Comparison of ENCODE assay signal across 8 mouse cellular contexts in the genomic region with DNA sequence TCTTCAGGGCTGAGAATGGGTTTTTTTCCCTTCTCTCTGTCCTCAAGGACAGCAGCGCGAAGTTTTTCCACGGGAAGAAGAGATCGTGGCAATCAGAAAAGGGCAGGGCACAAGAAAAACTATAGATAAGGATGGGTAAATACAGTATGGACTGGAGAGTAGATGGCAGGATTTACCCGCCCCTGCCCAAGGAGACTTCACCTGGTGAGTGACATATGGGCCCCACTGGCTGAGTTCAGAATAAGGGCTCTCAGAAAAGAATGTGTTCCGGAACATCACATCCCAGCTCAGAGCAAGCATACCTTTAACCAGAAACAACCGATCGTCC. TPM values are rescaled to one million over a fixed set of nuclear protein-coding genes. Genes with fewer than 3 reads are reported as not detected.
A peak's percentile ranks its signal among the peaks of the same experiment; 100 is the strongest.
DNase-seq lines count a peak whose midpoint lies in the region; ATAC-seq and TF ChIP-seq lines count a peak whose summit lies in the region.

No protein-coding gene starts in this region.

- ATAC-seq in lung, embryonic 16.5 days (ENCODE audit: low read depth): peak; percentile 18; the same call in 1 of the 2 replicates
- peak; percentile 51 for ATAC-seq in erythroblast, adult 5-6 weeks (replicated peaks; ENCODE audit: low FRiP score, poor library complexity, severe bottlenecking)
- ATAC-seq in limb, embryonic 13.5 days (ENCODE audit: low FRiP score, low read depth): peak; percentile 51; the same call in 1 of the 2 replicates

- H3K4me1 ChIP-seq in lung, embryonic 16.5 days (replicated peaks; ENCODE audit: control insufficient read depth, insufficient read depth, low read length): peaks cover 10% of the 10 kb centered on the region
- H3K4me1 ChIP-seq in limb, embryonic 13.5 days: peaks cover 14% of the 10 kb centered on the region
- H3K4me1 ChIP-seq in small intestine, adult 2 months (ENCODE audit: control insufficient read depth, insufficient read depth, insufficient read length, low read length): peaks cover 2% of the 10 kb centered on the region

- H3K4me2 ChIP-seq in lung, embryonic 16.5 days (ENCODE audit: low read depth, low read length): peak overlapping the region; percentile 77
- peak overlapping the region; percentile 86 for H3K4me2 ChIP-seq in limb, embryonic 13.5 days (replicated peaks)

- no peak; the same call in 1 of the 2 replicates for TF ChIP-seq POLR2A in small intestine, adult 2 months (IDR thresholded peaks at IDR 0.05; ENCODE audit: low read depth, low read length)

- no peak overlapping the region for H3K27ac ChIP-seq in lung, embryonic 16.5 days (ENCODE audit: low read length)
- peak overlapping the region; percentile 65; the same call in 1 of the 2 replicates for H3K27ac ChIP-seq in limb, embryonic 13.5 days
- H3K27ac ChIP-seq in small intestine, adult 2 months (ENCODE audit: insufficient read depth, low read depth, low read length): peak overlapping the region; percentile 47; the same call in 1 of the 2 replicates

- H3K9ac ChIP-seq in lung, embryonic 16.5 days (ENCODE audit: low read length): peak overlapping the region; percentile 81
- H3K9ac ChIP-seq in limb, embryonic 13.5 days: peak overlapping the region; percentile 86

- peak overlapping the region; percentile 60 for H3K4me3 ChIP-seq in lung, embryonic 16.5 days (ENCODE audit: low read length)
- peak overlapping the region; percentile 74 for H3K4me3 ChIP-seq in limb, embryonic 13.5 days
- H3K4me3 ChIP-seq in small intestine, adult 2 months (ENCODE audit: low read depth, low read length): peak overlapping the region; percentile 85

- WGBS in lung, embryonic 16.5 days: 0% methylated on average over 8 of the region's 8 CpGs
- WGBS in limb, embryonic 13.5 days: 3% methylated on average over 8 of the region's 8 CpGs
- WGBS in small intestine, adult 2 months: under 1% methylated on average over 8 of the region's 8 CpGs

- no peaks in the 10 kb centered on the region for H3K9me3 ChIP-seq in lung, embryonic 16.5 days (ENCODE audit: control insufficient read depth, low read length)
- H3K9me3 ChIP-seq in limb, embryonic 13.5 days: no peaks in the 10 kb centered on the region

- no peak for TF ChIP-seq CTCF in small intestine, adult 2 months (IDR thresholded peaks at IDR 0.05; ENCODE audit: extremely low read depth, insufficient read length, insufficient replicate concordance, low read depth, low read length)

- H3K36me3 ChIP-seq in lung, embryonic 16.5 days (ENCODE audit: control insufficient read depth, insufficient read depth, low read length): no peaks in the 10 kb centered on the region
- peaks cover 16% of the 10 kb centered on the region for H3K36me3 ChIP-seq in limb, embryonic 13.5 days
- H3K36me3 ChIP-seq in small intestine, adult 2 months (ENCODE audit: control insufficient read depth, insufficient read depth, low read length): peaks cover 8% of the 10 kb centered on the region

- no peak for DNase-seq in lung, postnatal 36 days
- DNase-seq in layer of hippocampus, adult 18-20 months (ENCODE audit: low spot score in 2 of 2): no peak
- DNase-seq in layer of hippocampus, postnatal 25 days (ENCODE audit: extremely low spot score in 1 of 2, low spot score in 1 of 2): no peak
- no peak for DNase-seq in cerebellum, postnatal 4 days (ENCODE audit: low spot score in 2 of 2)

- no peaks in the 10 kb centered on the region for H3K27me3 ChIP-seq in lung, embryonic 16.5 days (ENCODE audit: control insufficient read depth, insufficient read depth, low read depth, low read length)
- H3K27me3 ChIP-seq in limb, embryonic 13.5 days: no peaks in the 10 kb centered on the region
- no peaks in the 10 kb centered on the region for H3K27me3 ChIP-seq in small intestine, adult 2 months (ENCODE audit: control insufficient read depth, insufficient read depth, low read length)

RNA-seq across cellular contexts. Expression of a gene that starts 0.3 kb away (rescaled TPM):
- polyA plus RNA-seq in lung, embryonic 16.5 days (2015; fragmentation: Nextera tagmentation; extraction: Ambion mirVana): 118 and 121 TPM in 2 replicates
- total RNA-seq in erythroblast, adult 5-6 weeks (2015; ENCODE audit: low replicate concordance): 3.5 and 6.7 TPM in 2 replicates
- 7.6 and 14.5 TPM in 2 replicates for total RNA-seq in erythroblast, adult 5-6 weeks (2017; ENCODE audit: low replicate concordance)
- polyA plus RNA-seq in limb, embryonic 13.5 days (2015; fragmentation: Nextera tagmentation; extraction: Ambion mirVana): 135 and 136 TPM in 2 replicates
- 2.1 and 3.7 TPM in 2 replicates for polyA plus RNA-seq in small intestine, adult 2 months (2012; rRNA removed)
- total RNA-seq in layer of hippocampus, adult 18-20 months (2021): 10 to 100 TPM; 77.4 to 80.8 TPM
- total RNA-seq in layer of hippocampus, postnatal 25 days (2021): 10 to 100 TPM; 73.7 to 86.9 TPM

RNA-seq across cellular contexts. Expression of a gene that starts 21.2 kb away (rescaled TPM):
- not detected in 2 replicates for polyA plus RNA-seq in lung, embryonic 16.5 days (2015; fragmentation: Nextera tagmentation; extraction: Ambion mirVana)
- total RNA-seq in erythroblast, adult 5-6 weeks (2015; ENCODE audit: low replicate concordance): not detected in 2 replicates
- total RNA-seq in erythroblast, adult 5-6 weeks (2017; ENCODE audit: low replicate concordance): not detected in 2 replicates
- not detected in 2 replicates for polyA plus RNA-seq in limb, embryonic 13.5 days (2015; fragmentation: Nextera tagmentation; extraction: Ambion mirVana)
- 0.10 and 0.20 TPM in 2 replicates for polyA plus RNA-seq in small intestine, adult 2 months (2012; rRNA removed)
- total RNA-seq in layer of hippocampus, adult 18-20 months (2021): 1 to 10 TPM in 1 of 2 experiments, under 1 TPM in 1; 0.94 to 1.2 TPM
- total RNA-seq in layer of hippocampus, postnatal 25 days (2021): 1 to 10 TPM in 1 of 2 experiments, under 1 TPM in 1; 0.98 to 2.3 TPM

RNA-seq across cellular contexts. Expression of a gene that starts 52.6 kb away (rescaled TPM):
- polyA plus RNA-seq in lung, embryonic 16.5 days (2015; fragmentation: Nextera tagmentation; extraction: Ambion mirVana): 0.58 and 0.60 TPM in 2 replicates
- total RNA-seq in erythroblast, adult 5-6 weeks (2015; ENCODE audit: low replicate concordance): 45.3 and 71.3 TPM in 2 replicates
- total RNA-seq in erythroblast, adult 5-6 weeks (2017; ENCODE audit: low replicate concordance): 51.8 and 56.7 TPM in 2 replicates
- 2.7 and 2.9 TPM in 2 replicates for polyA plus RNA-seq in limb, embryonic 13.5 days (2015; fragmentation: Nextera tagmentation; extraction: Ambion mirVana)
- 1.9 and 2.9 TPM in 2 replicates for polyA plus RNA-seq in small intestine, adult 2 months (2012; rRNA removed)
- total RNA-seq in layer of hippocampus, adult 18-20 months (2021): 10 to 100 TPM; 44.7 to 49.7 TPM
- total RNA-seq in layer of hippocampus, postnatal 25 days (2021): 10 to 100 TPM; 47.2 to 49.3 TPM

Comparison
In these comparisons a context has a peak if more than half of its experiments do, and no peak if none do; other contexts are left out.
1. RNA of a gene that starts 0.3 kb away (total RNA-seq): 73.7 to 86.9 TPM in layer of hippocampus, postnatal 25 days and 77.4 to 80.8 TPM in layer of hippocampus, adult 18-20 months; 3.5 to 14.5 TPM in erythroblast, adult 5-6 weeks; every median in the first group is over 4 times any median in the second.
2. Peak in every context shown above with its lines, with median percentiles within 50 percentile points of each other: ATAC-seq and H3K4me3 ChIP-seq.